Mouse (Mus musculus) G1E (cell line): ENCODE results near the gene Casc1. TPM values are rescaled to one million over a fixed set of nuclear protein-coding genes. Genes with fewer than 3 reads are reported as not detected.
A peak's percentile ranks its signal among the peaks of the same experiment; 100 is the strongest.

Experiments
- ATAC-seq: 2 replicates; pipeline ENCODE4 v1.8.0; 2016; ENCODE audit warnings: mild to moderate bottlenecking; ENCODE audit not compliant: insufficient number of reproducible peaks, poor library complexity, low FRiP score, severe bottlenecking; ENCODE audit errors: extremely low read depth
- DNase-seq: peaks from one replicate; pipeline ENCODE4 v3.0.0; 2012; ENCODE audit warnings: low spot score
- H3K27me3 ChIP-seq: 2 replicates; pipeline ENCODE4 v1.6.1; 2012; ENCODE audit warnings: mild to moderate bottlenecking, low read length, inconsistent platforms; ENCODE audit not compliant: insufficient read depth
- H3K36me3 ChIP-seq: replicated peaks from 2 replicates; pipeline ENCODE3; 2012; ENCODE audit warnings: mild to moderate bottlenecking, inconsistent platforms
- H3K4me1 ChIP-seq: 2 replicates; pipeline ENCODE4 v1.6.1; 2012; ENCODE audit warnings: low read depth, low read length, inconsistent platforms, mixed read lengths; ENCODE audit not compliant: insufficient read depth
- H3K4me3 ChIP-seq: 2 replicates; pipeline ENCODE4 v1.5.1; 2012; ENCODE audit warnings: low read depth, mild to moderate bottlenecking, inconsistent platforms, low read length, moderate library complexity, mixed read lengths
- H3K9me3 ChIP-seq: replicated peaks from 2 replicates; pipeline ENCODE4 v1.6.1; 2012; ENCODE audit warnings: inconsistent platforms
- CTCF ChIP-seq: IDR thresholded peaks from 2 replicates; pipeline ENCODE4 v1.5.1; 2012; ENCODE audit warnings: low read depth, low read length, inconsistent platforms, mixed read lengths
- GATA1 ChIP-seq: IDR thresholded peaks from 2 replicates; pipeline ENCODE4 v1.6.1; 2012; ENCODE audit warnings: borderline replicate concordance, low read length, inconsistent platforms, mixed read lengths
- GATA2 ChIP-seq: IDR thresholded peaks from 2 replicates; pipeline ENCODE4 v1.6.1; 2012; ENCODE audit warnings: low read depth, low read length, inconsistent platforms, borderline replicate concordance
- POLR2AphosphoS5 ChIP-seq: IDR thresholded peaks from 2 replicates; pipeline ENCODE4 v1.6.1; 2012; ENCODE audit warnings: low read depth, low read length, inconsistent platforms; ENCODE audit not compliant: insufficient replicate concordance
- TAL1 ChIP-seq: conservative IDR thresholded peaks from 2 replicates; pipeline ENCODE4 v1.6.1; 2012; ENCODE audit warnings: low read depth, low read length, inconsistent platforms, mixed read lengths
- polyA plus RNA-seq: library from polyadenylated mRNA; stranded (reverse); fragments of >175 nt; gene quantifications from 2 replicates; pipeline ENCODE4 v1.2.3, GENCODE M21; 2012
- total RNA-seq, 2 experiments: library from RNA; stranded (forward) in 1 of 2; stranded (reverse) in 1 of 2; fragments of 200-1000 nt in 1 of 2; fragments of >200 nt in 1 of 2; fragmentation: Nextera tagmentation in 1 of 2; gene quantifications; 2 replicates each; pipeline ENCODE4 v1.2.3; 2014 to 2017

Gene Casc1
- total and polyA plus RNA-seq, 3 experiments, result 0.60 to 0.71 TPM; not detected in 1

GRCm38 (mm10) chr6:145249291-145250184 is 38.7 kb upstream of the Casc1 start:
- H3K4me3 ChIP-seq, result peak overlapping the region; percentile 91
- H3K27me3 ChIP-seq, result peaks cover 6% of the 10 kb centered on the region; the same call in 1 of the 2 replicates
- no peaks in the 10 kb centered on the region for H3K9me3 ChIP-seq
- H3K4me1 ChIP-seq, result peaks cover 21% of the 10 kb centered on the region
- DNase-seq, result peak; percentile 20
- peak; percentile 38 for ATAC-seq
- H3K36me3 ChIP-seq, result peaks cover 18% of the 10 kb centered on the region
- TF ChIP-seq GATA1, result no peak
- no peak for TF ChIP-seq POLR2AphosphoS5
- TF ChIP-seq GATA2, result no peak
- TF ChIP-seq CTCF, result no peak
- no peak for TF ChIP-seq TAL1

- Histone ChIP-seq H3K27me3 (peaks cover 6% of the 10 kb centered on the region; the same call in 1 of the 2 replicates), H3K4me3 (no peak overlapping the region), H3K9me3 (no peaks in the 10 kb centered on the region), H3K4me1 (peaks cover 21% of the 10 kb centered on the region), H3K36me3 (peaks cover 29% of the 10 kb centered on the region)
- no peak for TF ChIP-seq CTCF
- no peak for TF ChIP-seq GATA2
- TF ChIP-seq GATA1, result no peak
- TF ChIP-seq TAL1, result no peak
- TF ChIP-seq POLR2AphosphoS5, result no peak
- DNase-seq, result no peak
- ATAC-seq, result no peak
These were observed 37.1 kb upstream of the Casc1 start for GRCm38 (mm10) chr6:145247886-145248285.

GRCm38 (mm10) chr6:145246841-145247240 is 36.0 kb upstream of the Casc1 start:
- DNase-seq (no peak), ATAC-seq (no peak)
- Histone ChIP-seq H3K9me3 (no peaks in the 10 kb centered on the region), H3K36me3 (peaks cover 29% of the 10 kb centered on the region), H3K27me3 (no peaks in the 10 kb centered on the region), H3K4me1 (peaks cover 21% of the 10 kb centered on the region), H3K4me3 (no peak overlapping the region)
- no peak for TF ChIP-seq GATA2
- TF ChIP-seq CTCF, result no peak
- no peak for TF ChIP-seq TAL1
- TF ChIP-seq GATA1, result no peak
- TF ChIP-seq POLR2AphosphoS5, result no peak

- Histone ChIP-seq H3K27me3 (no peaks in the 10 kb centered on the region), H3K4me3 (no peak overlapping the region), H3K9me3 (no peaks in the 10 kb centered on the region), H3K36me3 (peaks cover 55% of the 10 kb centered on the region), H3K4me1 (peaks cover 4% of the 10 kb centered on the region; the same call in 1 of the 2 replicates)
- TF ChIP-seq GATA1 (no peak), GATA2 (no peak), POLR2AphosphoS5 (no peak), CTCF (no peak), TAL1 (no peak)
- no peak for ATAC-seq
- no peak for DNase-seq
These were observed 31.7 kb upstream of the Casc1 start for GRCm38 (mm10) chr6:145242521-145242920.

- peaks cover 62% of the 10 kb centered on the region for H3K36me3 ChIP-seq
These were observed 29.5 kb upstream of the Casc1 start for GRCm38 (mm10) chr6:145240285-145240684.

GRCm38 (mm10) chr6:145237148-145237547 is 26.3 kb upstream of the Casc1 start:
- H3K27me3 ChIP-seq, result no peaks in the 10 kb centered on the region
- no peak for DNase-seq
- no peaks in the 10 kb centered on the region for H3K4me1 ChIP-seq
- TF ChIP-seq GATA1 (no peak), CTCF (no peak), GATA2 (no peak), TAL1 (no peak), POLR2AphosphoS5 (no peak)
- H3K9me3 ChIP-seq, result no peaks in the 10 kb centered on the region
- peaks cover 63% of the 10 kb centered on the region for H3K36me3 ChIP-seq
- no peak overlapping the region for H3K4me3 ChIP-seq
- ATAC-seq, result no peak

More at GRCm38 (mm10) chr6:145240285-145240684, 29.5 kb upstream of the Casc1 start:
- H3K27me3 ChIP-seq, result no peaks in the 10 kb centered on the region
- TF ChIP-seq POLR2AphosphoS5, result no peak
- no peak for TF ChIP-seq GATA2
- TF ChIP-seq TAL1, result no peak
- TF ChIP-seq GATA1, result no peak
- no peak for TF ChIP-seq CTCF
- ATAC-seq (no peak), DNase-seq (no peak)
- no peaks in the 10 kb centered on the region; the same call in 1 of the 2 replicates for H3K4me1 ChIP-seq
- no peaks in the 10 kb centered on the region for H3K9me3 ChIP-seq
- H3K4me3 ChIP-seq, result no peak overlapping the region
